Mouse (Mus musculus): Measurements from ENCODE around the gene Scn8a.

Scn8a gene

GRCm38 (mm10) chr15:100870001-100870774 lies 530 bp downstream of the Scn8a start:
- H3K27me3 ChIP-seq (ENCODE audit: insufficient read depth, low read length) = peaks cover 57% of the 10 kb centered on the region
- no peaks in the 10 kb centered on the region for H3K9me3 ChIP-seq (ENCODE audit: low read length)
- TF ChIP-seq POU5F1 (IDR thresholded peaks at IDR 0.05; ENCODE audit: borderline replicate concordance, low read length) = no peak
- TF ChIP-seq NANOG (IDR thresholded peaks at IDR 0.05; ENCODE audit: borderline replicate concordance, low read length) = no peak
- TF ChIP-seq CTCF (conservative IDR thresholded peaks at IDR 0.05; ENCODE audit: low read length) = no peak
- peaks cover 21% of the 10 kb centered on the region for H3K4me1 ChIP-seq (replicated peaks; ENCODE audit: low read depth, low read length)
- H3K36me3 ChIP-seq (ENCODE audit: insufficient read depth, low read length) = no peaks in the 10 kb centered on the region
- H3K4me3 ChIP-seq (replicated peaks; ENCODE audit: low read length) = peak overlapping the region; percentile 73

DNA sequence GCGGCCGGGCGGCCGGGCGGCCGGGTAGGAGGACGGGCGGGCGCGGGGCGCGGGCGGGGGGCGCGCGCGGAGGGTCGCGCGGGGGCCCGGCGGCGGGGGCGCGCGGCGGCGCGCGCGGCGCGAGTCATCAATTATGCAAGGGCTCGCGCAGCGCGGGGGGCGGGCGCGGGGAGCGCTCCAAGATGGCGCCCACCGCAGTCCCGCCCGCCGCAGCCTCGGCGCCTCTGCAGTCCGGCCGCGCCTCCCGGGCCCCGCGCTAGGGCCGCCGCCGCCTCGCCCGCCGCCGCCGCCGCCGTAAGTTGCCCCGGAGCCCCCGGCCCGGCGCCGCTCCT lies 1.1 kb downstream of the Scn8a start:
- H3K36me3 ChIP-seq (ENCODE audit: insufficient read depth, low read length) = no peaks in the 10 kb centered on the region
- TF ChIP-seq NANOG (IDR thresholded peaks at IDR 0.05; ENCODE audit: borderline replicate concordance, low read length) (no peak), CTCF (conservative IDR thresholded peaks at IDR 0.05; ENCODE audit: low read length) (no peak), POU5F1 (IDR thresholded peaks at IDR 0.05; ENCODE audit: borderline replicate concordance, low read length) (no peak)
- H3K4me3 ChIP-seq (replicated peaks; ENCODE audit: low read length) = peak overlapping the region; percentile 88

GRCm38 (mm10) chr15:100871107-100872011 lies 1.7 kb downstream of the Scn8a start:
- H3K4me3 ChIP-seq (replicated peaks; ENCODE audit: low read length) = peak overlapping the region; percentile 88
- H3K27me3 ChIP-seq (ENCODE audit: insufficient read depth, low read length) = peaks cover 56% of the 10 kb centered on the region
- H3K9me3 ChIP-seq (ENCODE audit: low read length) = no peaks in the 10 kb centered on the region
- H3K36me3 ChIP-seq (ENCODE audit: insufficient read depth, low read length) = no peaks in the 10 kb centered on the region
- peaks cover 29% of the 10 kb centered on the region for H3K4me1 ChIP-seq (replicated peaks; ENCODE audit: low read depth, low read length)
- TF ChIP-seq NANOG (IDR thresholded peaks at IDR 0.05; ENCODE audit: borderline replicate concordance, low read length) = no peak

More for the DNA sequence above, 1.1 kb downstream of the Scn8a start:
- peaks cover 56% of the 10 kb centered on the region for H3K27me3 ChIP-seq (ENCODE audit: insufficient read depth, low read length)
- peaks cover 23% of the 10 kb centered on the region for H3K4me1 ChIP-seq (replicated peaks; ENCODE audit: low read depth, low read length)
- no peaks in the 10 kb centered on the region for H3K9me3 ChIP-seq (ENCODE audit: low read length)

DNA sequence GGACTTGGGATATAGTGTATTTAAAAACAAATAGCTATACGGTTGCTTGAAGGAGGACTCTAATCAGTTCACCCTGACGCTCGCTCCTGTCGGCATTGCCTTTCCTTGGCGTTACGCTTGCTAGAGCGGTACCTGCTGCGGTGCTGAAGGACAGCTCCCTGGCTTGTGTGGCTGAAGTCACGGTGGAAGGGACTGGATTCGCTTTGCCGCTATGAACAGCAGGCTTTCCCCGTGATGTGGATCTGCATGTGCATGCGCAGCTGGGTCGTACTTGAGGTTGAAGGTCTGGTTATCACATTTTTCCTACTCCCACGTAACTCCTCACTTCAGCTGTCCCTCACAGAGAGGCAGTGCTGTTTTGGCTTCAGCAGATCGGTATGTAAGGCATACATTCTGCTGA lies 3.5 kb downstream of the Scn8a start:
- Histone ChIP-seq H3K4me1 (replicated peaks; ENCODE audit: low read depth, low read length) (peaks cover 29% of the 10 kb centered on the region), H3K4me3 (replicated peaks; ENCODE audit: low read length) (no peak overlapping the region), H3K27me3 (ENCODE audit: insufficient read depth, low read length) (peaks cover 57% of the 10 kb centered on the region), H3K36me3 (ENCODE audit: insufficient read depth, low read length) (no peaks in the 10 kb centered on the region), H3K9me3 (ENCODE audit: low read length) (no peaks in the 10 kb centered on the region)
- TF ChIP-seq NANOG (IDR thresholded peaks at IDR 0.05; ENCODE audit: borderline replicate concordance, low read length) = no peak
- TF ChIP-seq CTCF (conservative IDR thresholded peaks at IDR 0.05; ENCODE audit: low read length) = no peak
- TF ChIP-seq POU5F1 (IDR thresholded peaks at IDR 0.05; ENCODE audit: borderline replicate concordance, low read length) = no peak

GRCm38 (mm10) chr15:100879073-100879472 lies 9.4 kb downstream of the Scn8a start:
- H3K27me3 ChIP-seq (ENCODE audit: insufficient read depth, low read length) = peaks cover 7% of the 10 kb centered on the region
- no peaks in the 10 kb centered on the region for H3K36me3 ChIP-seq (ENCODE audit: insufficient read depth, low read length)
- TF ChIP-seq NANOG (IDR thresholded peaks at IDR 0.05; ENCODE audit: borderline replicate concordance, low read length) (no peak), POU5F1 (IDR thresholded peaks at IDR 0.05; ENCODE audit: borderline replicate concordance, low read length) (no peak), CTCF (conservative IDR thresholded peaks at IDR 0.05; ENCODE audit: low read length) (no peak)
- H3K4me1 ChIP-seq (replicated peaks; ENCODE audit: low read depth, low read length) = peaks cover 18% of the 10 kb centered on the region
- H3K4me3 ChIP-seq (replicated peaks; ENCODE audit: low read length) = no peak overlapping the region
- no peaks in the 10 kb centered on the region for H3K9me3 ChIP-seq (ENCODE audit: low read length)

GRCm38 (mm10) chr15:100881385-100881784 lies 11.7 kb downstream of the Scn8a start:
- peaks cover 3% of the 10 kb centered on the region; the same call in 1 of the 2 replicates for H3K27me3 ChIP-seq (ENCODE audit: insufficient read depth, low read length)
- TF ChIP-seq CTCF (conservative IDR thresholded peaks at IDR 0.05; ENCODE audit: low read length) (no peak; the same call in 1 of the 2 replicates), NANOG (IDR thresholded peaks at IDR 0.05; ENCODE audit: borderline replicate concordance, low read length) (no peak), POU5F1 (IDR thresholded peaks at IDR 0.05; ENCODE audit: borderline replicate concordance, low read length) (no peak)
- H3K9me3 ChIP-seq (ENCODE audit: low read length) = peaks cover under 1% of the 10 kb centered on the region; the same call in 1 of the 2 replicates
- H3K36me3 ChIP-seq (ENCODE audit: insufficient read depth, low read length) = no peaks in the 10 kb centered on the region
- H3K4me1 ChIP-seq (replicated peaks; ENCODE audit: low read depth, low read length) = peaks cover 10% of the 10 kb centered on the region
- no peak overlapping the region for H3K4me3 ChIP-seq (replicated peaks; ENCODE audit: low read length)

GRCm38 (mm10) chr15:100884481-100884880 lies 14.8 kb downstream of the Scn8a start:
- TF ChIP-seq CTCF (conservative IDR thresholded peaks at IDR 0.05; ENCODE audit: low read length) = no peak
- TF ChIP-seq POU5F1 (IDR thresholded peaks at IDR 0.05; ENCODE audit: borderline replicate concordance, low read length) = no peak
- TF ChIP-seq NANOG (IDR thresholded peaks at IDR 0.05; ENCODE audit: borderline replicate concordance, low read length) = no peak
- peaks cover 7% of the 10 kb centered on the region for H3K9me3 ChIP-seq (ENCODE audit: low read length)
- H3K4me1 ChIP-seq (replicated peaks; ENCODE audit: low read depth, low read length) = peaks cover 5% of the 10 kb centered on the region
- H3K4me3 ChIP-seq (replicated peaks; ENCODE audit: low read length) = no peak overlapping the region
- no peaks in the 10 kb centered on the region for H3K36me3 ChIP-seq (ENCODE audit: insufficient read depth, low read length)
- no peaks in the 10 kb centered on the region for H3K27me3 ChIP-seq (ENCODE audit: insufficient read depth, low read length)

- Histone ChIP-seq H3K4me1 (replicated peaks; ENCODE audit: low read depth, low read length) (peaks cover 25% of the 10 kb centered on the region), H3K27me3 (ENCODE audit: insufficient read depth, low read length) (peaks cover 2% of the 10 kb centered on the region; the same call in 1 of the 2 replicates), H3K36me3 (ENCODE audit: insufficient read depth, low read length) (no peaks in the 10 kb centered on the region), H3K4me3 (replicated peaks; ENCODE audit: low read length) (peak overlapping the region; percentile 61), H3K9me3 (ENCODE audit: low read length) (peaks cover 1% of the 10 kb centered on the region; the same call in 1 of the 2 replicates)
- TF ChIP-seq POU5F1 (IDR thresholded peaks at IDR 0.05; ENCODE audit: borderline replicate concordance, low read length) (no peak), CTCF (conservative IDR thresholded peaks at IDR 0.05; ENCODE audit: low read length) (no peak), NANOG (IDR thresholded peaks at IDR 0.05; ENCODE audit: borderline replicate concordance, low read length) (no peak)
Observed at GRCm38 (mm10) chr15:100891962-100892361, 22.3 kb downstream of the Scn8a start.
